Mouse (Mus musculus) adrenal gland, adult 8-10 months (tissue): Measurements from ENCODE around the gene Mpv17l2. TPM values are rescaled to one million over a fixed set of nuclear protein-coding genes. Genes with fewer than 3 reads are reported as not detected.

Experiments
- DNase-seq: peaks from one replicate; pipeline ENCODE4 v3.0.0; 2022
- total RNA-seq, 4 experiments: library from RNA; stranded (reverse); gene quantifications; 2 replicates each; pipeline ENCODE4 v1.2.4; 2022

Gene Mpv17l2
- total RNA-seq, 4 experiments from 2014 or later: 106 to 166 (median 126) TPM

GRCm38 (mm10) chr8:70790846-70791245, 30.1 kb upstream of the Mpv17l2 start:
- DNase-seq: no peak

DNA sequence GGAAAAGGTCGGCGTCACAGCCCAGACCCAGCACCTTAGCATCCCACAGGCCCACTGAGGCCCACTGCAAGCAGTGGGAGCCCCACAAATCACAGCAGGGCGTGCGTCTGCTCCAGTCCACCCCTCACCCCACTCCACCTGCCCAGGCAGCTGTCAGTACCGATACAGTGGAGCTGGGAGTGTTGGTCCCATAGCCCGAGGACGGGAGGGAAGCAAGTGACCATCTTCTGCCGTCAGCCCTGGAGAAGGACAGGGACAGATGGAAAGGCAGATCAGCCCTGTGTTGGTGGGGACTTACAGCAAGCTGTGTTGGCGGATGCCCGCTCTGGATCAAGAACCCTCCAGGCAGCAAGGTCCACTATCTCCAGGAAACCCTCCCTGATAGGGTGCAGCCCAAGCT, 28.3 kb upstream of the Mpv17l2 start:
- no peak for DNase-seq

GRCm38 (mm10) chr8:70787941-70788667, 27.4 kb upstream of the Mpv17l2 start:
- no peak for DNase-seq

DNA sequence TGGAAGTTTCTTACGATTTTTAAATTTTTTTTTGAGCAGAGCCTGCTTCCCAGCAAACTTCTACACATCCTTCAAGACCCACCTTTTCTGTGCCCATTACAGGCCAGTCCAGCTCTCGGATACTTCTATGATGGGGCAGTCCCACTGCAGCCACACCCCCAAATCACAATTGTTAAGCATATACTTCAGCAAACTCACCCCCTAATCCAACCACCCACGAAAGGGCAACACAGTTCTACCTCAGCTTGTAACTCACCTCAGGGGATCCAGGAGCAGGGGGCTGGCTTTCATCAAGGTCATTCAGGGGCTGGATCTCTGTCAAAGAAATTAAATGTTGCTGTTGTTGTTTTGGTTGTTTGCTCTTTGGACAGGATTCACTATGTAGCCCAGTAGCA, 26.3 kb upstream of the Mpv17l2 start:
- no peak for DNase-seq

- DNase-seq: no peak
Measured at GRCm38 (mm10) chr8:70786291-70787050, 25.7 kb upstream of the Mpv17l2 start.

- no peak for DNase-seq
Measured at GRCm38 (mm10) chr8:70780093-70780492, 19.3 kb upstream of the Mpv17l2 start.

DNA sequence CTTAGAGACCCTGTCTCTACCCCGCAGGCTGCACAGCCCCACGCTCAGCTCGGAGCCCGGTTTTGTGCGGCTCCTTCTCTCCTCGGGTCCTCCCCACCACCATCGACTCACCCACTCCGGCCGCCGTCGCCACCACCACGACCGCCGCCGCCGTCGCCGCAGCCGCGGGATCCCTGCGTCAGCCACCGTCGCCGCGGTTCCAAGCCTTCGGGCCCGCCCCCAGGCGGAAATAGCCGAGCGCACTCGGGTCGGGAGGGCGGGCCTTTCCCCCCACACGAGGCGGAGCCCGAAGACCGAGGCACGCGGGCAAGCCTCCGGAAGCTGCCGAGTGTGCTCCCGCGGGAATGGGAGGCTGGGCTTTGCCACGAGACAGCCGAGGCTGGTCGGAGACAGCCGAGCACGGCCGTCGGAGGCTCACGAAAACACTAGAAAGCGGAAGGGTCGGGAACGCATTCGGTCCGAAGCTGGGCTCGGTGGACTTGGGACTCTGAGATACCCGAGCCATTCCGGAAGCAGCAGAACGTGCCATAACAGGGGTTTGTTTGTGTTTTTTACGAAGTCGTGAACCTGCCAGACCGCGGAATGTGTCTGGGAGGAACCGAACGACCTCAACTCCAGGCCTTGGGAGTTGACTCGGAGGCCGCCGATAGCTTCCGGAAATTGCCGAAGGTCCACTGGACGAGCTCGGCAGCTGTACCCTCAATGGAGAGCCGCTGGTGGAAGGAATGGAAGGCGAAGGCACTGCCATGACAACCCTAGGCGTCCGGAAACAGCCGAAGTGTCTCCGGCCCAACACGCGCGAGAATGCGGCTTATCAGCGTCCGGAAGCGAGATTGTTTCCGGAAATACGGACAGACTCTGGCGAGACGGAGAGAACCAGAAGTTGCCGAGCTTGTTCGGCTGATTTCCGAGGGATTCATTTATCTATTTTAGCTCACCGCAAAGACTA, 16.0 kb upstream of the Mpv17l2 start, which contains the start of gene Pik3r2:
Gene Pik3r2 (minus strand): TSS at position 218 of the 949 bp plus-strand sequence.
- peak; percentile 97 for DNase-seq

DNA sequence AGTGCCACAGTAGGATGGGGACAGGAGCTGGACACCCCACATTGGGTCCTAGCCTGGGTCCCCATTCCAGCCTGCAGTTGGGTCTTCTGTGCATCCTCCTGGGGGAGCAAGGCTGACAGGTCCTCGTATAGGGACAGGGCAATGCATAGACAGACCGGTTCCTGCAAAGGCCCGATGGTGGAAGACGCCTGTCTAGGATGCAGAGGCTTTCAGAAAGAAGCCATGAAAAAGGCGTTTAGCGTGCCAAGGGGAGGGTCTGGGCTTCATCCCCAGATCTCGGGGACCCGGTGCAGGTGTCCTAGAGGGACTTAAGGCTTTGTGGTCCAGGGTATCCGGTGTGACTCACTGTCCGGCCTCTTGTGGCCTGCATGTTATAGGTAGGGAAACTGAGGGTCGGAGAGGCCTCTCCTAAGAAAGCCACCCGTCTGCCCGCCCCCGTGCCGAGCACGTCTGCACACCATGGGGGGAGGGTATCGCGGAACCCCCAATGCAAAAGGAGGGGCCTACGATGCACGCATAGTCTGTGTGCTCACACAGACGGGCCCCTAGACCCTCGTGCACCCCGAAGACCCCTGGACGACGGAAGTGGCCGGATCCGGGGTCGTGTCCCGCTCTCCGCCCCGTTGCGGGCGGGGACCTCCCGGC, 15.2 kb upstream of the Mpv17l2 start:
- peak; percentile 55 for DNase-seq

DNA sequence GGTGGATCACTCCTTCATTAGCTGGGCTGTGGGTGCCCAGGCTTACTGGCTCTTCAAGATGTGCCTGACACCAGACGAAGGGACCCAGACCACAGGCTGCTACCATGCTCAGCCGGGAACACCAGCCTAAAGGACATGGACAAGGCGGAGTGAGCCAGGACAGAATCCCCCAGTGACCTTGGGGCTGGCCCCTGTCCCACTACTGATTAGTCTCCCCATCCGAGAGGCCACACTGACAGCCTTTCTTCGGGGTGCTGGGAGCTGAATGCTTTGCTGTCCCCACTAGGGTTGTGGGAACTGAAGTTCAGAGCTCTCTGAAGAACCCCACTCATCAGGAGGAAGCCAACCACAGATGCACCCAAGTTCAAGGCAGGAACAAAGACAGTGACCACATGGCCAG, 14.5 kb upstream of the Mpv17l2 start:
- DNase-seq: peak; percentile 24

- DNase-seq: peak; percentile 39
Measured at GRCm38 (mm10) chr8:70774740-70775139, 14.0 kb upstream of the Mpv17l2 start.

- no peak for DNase-seq
Measured at GRCm38 (mm10) chr8:70773833-70774232, 13.1 kb upstream of the Mpv17l2 start.

DNA sequence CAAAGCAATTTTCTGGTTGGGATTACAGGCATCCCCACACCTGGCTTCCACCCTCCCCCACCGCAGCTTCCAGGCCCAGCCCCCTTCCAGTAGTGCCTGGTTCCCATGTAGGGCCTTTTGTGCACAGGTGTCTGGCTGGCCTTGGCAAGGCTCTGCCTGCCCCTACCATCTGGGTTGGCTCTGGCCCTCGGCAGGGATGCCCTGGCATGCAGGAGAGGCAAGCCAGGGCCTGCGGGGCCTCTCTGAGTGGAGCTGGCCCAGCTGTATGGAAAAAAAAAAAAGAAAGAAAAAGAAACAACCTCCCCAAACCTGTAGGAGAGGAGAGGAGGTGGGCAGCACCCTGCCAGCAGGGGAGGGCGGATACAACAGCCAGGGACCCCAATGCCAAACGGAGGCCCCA, 12.7 kb upstream of the Mpv17l2 start:
- DNase-seq: no peak

- DNase-seq: no peak
Measured at GRCm38 (mm10) chr8:70772890-70773289, 12.1 kb upstream of the Mpv17l2 start.

DNA sequence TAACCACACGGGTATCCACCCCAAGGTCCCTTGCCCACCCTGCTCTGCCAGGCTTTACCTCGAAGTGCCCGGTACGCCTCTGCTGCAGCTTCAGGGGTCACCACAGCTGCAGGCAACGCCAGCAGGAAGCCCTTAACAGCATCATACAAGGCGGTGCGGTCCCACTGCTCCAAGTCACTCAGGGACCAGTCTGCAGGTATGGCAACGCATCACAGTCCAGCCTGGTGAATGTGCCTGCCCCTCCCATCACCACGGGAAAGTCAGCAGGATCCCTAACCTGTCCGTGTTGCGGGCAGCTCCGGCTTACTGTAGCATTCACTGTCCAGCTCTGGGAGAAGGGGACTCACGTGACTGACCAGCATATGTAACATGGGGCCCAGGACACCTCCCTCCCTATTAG, 11.3 kb upstream of the Mpv17l2 start:
- no peak for DNase-seq

- no peak for DNase-seq
Measured at GRCm38 (mm10) chr8:70771217-70771616, 10.5 kb upstream of the Mpv17l2 start.

- no peak for DNase-seq
Measured at GRCm38 (mm10) chr8:70770748-70771147, 10.0 kb upstream of the Mpv17l2 start.

DNA sequence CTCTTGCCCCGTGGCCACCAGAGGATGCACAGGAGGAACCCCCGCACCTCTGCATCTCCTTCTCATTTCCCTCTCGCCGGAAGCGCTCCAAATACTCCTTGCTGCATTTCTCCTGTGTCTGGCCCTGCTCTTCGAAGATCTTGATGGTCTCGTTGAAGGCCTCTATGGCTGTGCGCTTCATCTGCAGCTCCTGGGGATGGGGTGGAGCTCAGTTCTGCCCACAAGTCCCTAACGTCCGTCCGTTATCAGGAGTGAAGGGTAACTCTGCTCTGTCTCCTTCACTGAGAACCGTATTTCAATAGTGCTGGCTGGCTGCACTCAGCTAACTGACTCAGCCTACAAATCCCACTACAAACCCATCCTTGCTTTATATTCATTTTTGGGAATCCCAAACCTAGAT, 9.1 kb upstream of the Mpv17l2 start:
- no peak for DNase-seq

- DNase-seq: peak; percentile 91
Measured at GRCm38 (mm10) chr8:70769359-70769758, 8.6 kb upstream of the Mpv17l2 start.

- no peak for DNase-seq
Measured at GRCm38 (mm10) chr8:70768956-70769355, 8.2 kb upstream of the Mpv17l2 start.

- DNase-seq: no peak
Measured at GRCm38 (mm10) chr8:70768231-70768776, 7.6 kb upstream of the Mpv17l2 start.

DNA sequence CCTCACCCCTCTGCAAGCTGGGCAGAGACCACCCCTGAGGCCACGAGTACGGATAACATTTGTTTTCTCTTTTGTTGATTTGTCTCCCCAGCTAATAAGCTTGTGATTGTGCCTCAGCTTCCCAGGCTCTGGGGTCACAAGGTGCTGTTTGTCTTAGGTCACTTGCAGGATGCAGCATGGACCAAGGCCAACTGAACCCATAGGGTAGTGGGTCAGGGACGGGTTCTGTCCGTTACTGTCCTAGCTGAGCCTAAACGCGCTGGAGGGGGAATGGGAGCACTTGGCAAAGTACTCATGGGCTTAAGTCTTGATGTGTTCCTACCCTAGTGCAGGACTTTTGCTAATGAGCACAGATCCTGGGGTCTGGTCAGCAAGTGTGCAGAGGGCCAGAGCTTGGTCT, 6.8 kb upstream of the Mpv17l2 start:
- no peak for DNase-seq
